Mouse (Mus musculus): ENCODE measurements around the gene Zfyve26. TPM values are rescaled to one million over a fixed set of nuclear protein-coding genes. Genes with fewer than 3 reads are reported as not detected.
A peak's percentile ranks its signal among the peaks of the same experiment; 100 is the strongest.

Zfyve26 gene
- 8.5 and 8.9 TPM in 2 replicates for polyA plus RNA-seq (2014; fragmentation: Nextera tagmentation; extraction: Ambion mirVana)

DNA sequence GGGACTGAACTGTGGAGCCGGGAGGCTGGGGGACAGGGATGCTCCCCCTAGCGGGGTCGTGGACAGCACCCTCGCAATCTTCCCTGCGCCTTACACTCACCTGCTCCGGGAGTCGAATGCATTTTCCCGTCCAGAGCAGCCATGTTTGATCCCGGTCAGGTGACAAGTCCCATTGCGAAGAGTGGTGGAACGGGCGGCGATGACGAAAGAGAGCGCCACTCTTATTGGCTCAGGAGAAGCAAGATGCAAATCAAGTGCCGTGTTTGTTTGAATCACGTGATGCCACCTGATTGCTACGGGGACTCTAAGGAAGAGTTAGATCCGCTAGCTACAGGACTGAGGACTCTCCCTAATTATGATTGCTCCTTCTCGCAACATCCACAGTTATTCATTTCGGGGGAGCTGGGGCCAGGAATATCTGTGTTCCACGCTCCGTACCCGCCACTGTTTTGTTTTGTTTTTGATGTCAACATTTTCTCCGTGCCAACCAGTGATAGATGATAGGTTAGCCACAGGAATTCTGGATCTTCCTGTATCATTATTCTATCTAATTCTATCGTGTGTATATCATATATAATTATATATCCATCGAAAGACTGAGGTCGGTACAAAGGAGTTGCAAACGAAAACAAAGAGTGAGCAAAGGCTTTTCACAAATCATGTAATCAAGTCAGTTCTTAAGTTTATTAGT lies at the start of gene Zfyve26:
TSS of gene Zfyve26 (minus strand) at position 179 of the 691 bp plus-strand sequence.
- peak within 1 kb of the TSS; percentile 61 for H3K4me3 ChIP-seq (ENCODE audit: low read depth, low read length)
- H3K4me1 ChIP-seq (ENCODE audit: control insufficient read depth, insufficient read depth, low read length): peaks cover 4% of the 10 kb centered on the region
- H3K9me3 ChIP-seq (replicated peaks; ENCODE audit: control insufficient read depth, low read length): no peaks in the 10 kb centered on the region
- H3K4me2 ChIP-seq (ENCODE audit: low read length): peak within 1 kb of the TSS; percentile 84
- no peaks in the 10 kb centered on the region for H3K27me3 ChIP-seq (replicated peaks; ENCODE audit: control insufficient read depth, insufficient read depth, low read length)
- peaks cover 8% of the 10 kb centered on the region; the same call in 1 of the 2 replicates for H3K36me3 ChIP-seq (ENCODE audit: control insufficient read depth, insufficient read depth, low read length)
- peak within 1 kb of the TSS; percentile 72 for H3K9ac ChIP-seq (ENCODE audit: low read length)
- peak; percentile 99 for DNase-seq (ENCODE audit: low spot score)
- peak within 1 kb of the TSS; percentile 40; the same call in 1 of the 2 replicates for H3K27ac ChIP-seq (ENCODE audit: low read depth, low read length)
- under 1% methylated on average over 29 of the region's 29 CpGs for WGBS
- ATAC-seq: peak; percentile 98

DNA sequence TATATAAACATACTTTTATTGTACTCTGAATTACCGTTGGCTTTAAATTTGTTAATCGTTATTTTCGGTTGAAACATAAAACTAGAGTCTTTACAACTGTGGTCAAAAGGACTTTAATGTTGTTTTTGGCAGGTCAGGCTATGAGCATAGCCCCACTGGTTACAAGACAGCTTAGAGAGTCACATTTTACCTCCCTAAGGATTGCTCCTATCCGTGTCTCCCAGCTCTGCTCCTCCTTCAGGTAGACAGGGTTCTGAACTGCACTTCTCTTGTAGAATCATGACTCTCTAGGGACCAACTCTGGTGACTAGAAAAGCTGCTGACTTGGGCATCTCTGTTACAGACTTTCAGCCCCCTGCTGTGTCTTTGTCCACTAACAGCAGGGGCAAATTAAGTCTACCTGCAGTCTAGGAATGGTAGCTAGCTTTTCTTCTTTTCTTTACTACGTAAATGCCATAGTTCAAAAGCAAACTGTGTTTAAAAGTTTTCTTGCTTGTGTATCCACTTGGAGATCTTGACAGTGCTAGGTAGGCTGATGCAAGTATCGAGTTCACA lies 45.3 kb upstream of the Zfyve26 start:
- Histone ChIP-seq H3K9me3 (replicated peaks; ENCODE audit: control insufficient read depth, low read length) (no peaks in the 10 kb centered on the region), H3K4me3 (ENCODE audit: low read depth, low read length) (no peak overlapping the region), H3K36me3 (ENCODE audit: control insufficient read depth, insufficient read depth, low read length) (no peaks in the 10 kb centered on the region), H3K27me3 (replicated peaks; ENCODE audit: control insufficient read depth, insufficient read depth, low read length) (no peaks in the 10 kb centered on the region), H3K4me1 (ENCODE audit: control insufficient read depth, insufficient read depth, low read length) (no peaks in the 10 kb centered on the region), H3K4me2 (ENCODE audit: low read length) (no peak overlapping the region), H3K27ac (ENCODE audit: low read depth, low read length) (no peak overlapping the region), H3K9ac (ENCODE audit: low read length) (no peak overlapping the region)
- ATAC-seq (no peak), DNase-seq (ENCODE audit: low spot score) (no peak)
- 49% methylated on average over 6 of the region's 6 CpGs for whole genome bisulfite sequencing

DNA sequence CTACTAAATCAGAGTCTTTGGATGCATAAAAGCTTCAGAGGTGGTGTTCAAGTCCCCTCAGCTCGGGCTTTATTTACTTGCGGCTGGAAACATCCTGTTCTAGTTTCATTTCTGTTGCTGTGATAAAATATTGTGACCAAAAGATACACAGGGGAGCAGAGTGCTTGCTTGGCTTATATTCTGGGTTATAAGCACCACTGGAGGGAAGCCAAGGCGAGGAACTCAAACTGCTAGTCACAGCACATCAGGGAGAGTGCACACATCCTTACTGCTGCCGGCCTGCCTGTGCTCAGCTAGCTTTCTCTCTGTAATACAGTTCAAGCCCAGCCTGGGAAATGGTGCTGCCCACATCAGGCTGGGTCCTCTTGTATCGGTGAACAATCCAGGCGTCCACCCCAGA lies 44.4 kb upstream of the Zfyve26 start:
- no peak overlapping the region for H3K27ac ChIP-seq (ENCODE audit: low read depth, low read length)
- no peaks in the 10 kb centered on the region for H3K4me1 ChIP-seq (ENCODE audit: control insufficient read depth, insufficient read depth, low read length)
- DNase-seq (ENCODE audit: low spot score) (no peak), ATAC-seq (no peak)
- WGBS: 81% methylated on average over 6 of the region's 6 CpGs
- no peak overlapping the region for H3K4me2 ChIP-seq (ENCODE audit: low read length)
- H3K9ac ChIP-seq (ENCODE audit: low read length): no peak overlapping the region
- no peak overlapping the region for H3K4me3 ChIP-seq (ENCODE audit: low read depth, low read length)
- no peaks in the 10 kb centered on the region for H3K27me3 ChIP-seq (replicated peaks; ENCODE audit: control insufficient read depth, insufficient read depth, low read length)
- H3K36me3 ChIP-seq (ENCODE audit: control insufficient read depth, insufficient read depth, low read length): no peaks in the 10 kb centered on the region
- no peaks in the 10 kb centered on the region for H3K9me3 ChIP-seq (replicated peaks; ENCODE audit: control insufficient read depth, low read length)

DNA sequence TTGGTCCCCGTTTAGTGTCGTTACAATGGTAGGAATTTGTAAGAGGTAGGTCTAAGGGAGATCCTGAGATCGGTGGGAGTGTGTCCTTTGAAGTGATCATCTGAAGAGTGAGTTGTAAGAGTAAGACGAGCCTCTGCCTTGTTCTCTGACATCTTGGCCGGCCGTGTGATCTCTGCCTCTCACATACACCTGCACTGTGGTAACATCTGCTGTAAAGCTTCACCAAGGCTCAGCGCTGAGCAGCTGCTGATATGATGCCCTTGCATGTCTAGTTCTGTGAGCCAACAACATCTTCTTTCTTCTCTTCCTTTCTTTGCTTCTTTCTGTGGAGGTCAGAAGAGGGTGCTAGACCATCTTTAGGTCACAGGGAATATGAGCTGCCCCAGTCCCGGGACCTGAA lies 42.7 kb upstream of the Zfyve26 start:
- H3K4me3 ChIP-seq (ENCODE audit: low read depth, low read length): no peak overlapping the region
- H3K9ac ChIP-seq (ENCODE audit: low read length): no peak overlapping the region
- H3K4me1 ChIP-seq (ENCODE audit: control insufficient read depth, insufficient read depth, low read length): no peaks in the 10 kb centered on the region
- DNase-seq (ENCODE audit: low spot score) (no peak), ATAC-seq (no peak)
- no peak overlapping the region for H3K27ac ChIP-seq (ENCODE audit: low read depth, low read length)
- no peaks in the 10 kb centered on the region for H3K27me3 ChIP-seq (replicated peaks; ENCODE audit: control insufficient read depth, insufficient read depth, low read length)
- H3K4me2 ChIP-seq (ENCODE audit: low read length): no peak overlapping the region
- no peaks in the 10 kb centered on the region for H3K36me3 ChIP-seq (ENCODE audit: control insufficient read depth, insufficient read depth, low read length)
- WGBS: 93% methylated on average over 8 of the region's 8 CpGs
- H3K9me3 ChIP-seq (replicated peaks; ENCODE audit: control insufficient read depth, low read length): no peaks in the 10 kb centered on the region

DNA sequence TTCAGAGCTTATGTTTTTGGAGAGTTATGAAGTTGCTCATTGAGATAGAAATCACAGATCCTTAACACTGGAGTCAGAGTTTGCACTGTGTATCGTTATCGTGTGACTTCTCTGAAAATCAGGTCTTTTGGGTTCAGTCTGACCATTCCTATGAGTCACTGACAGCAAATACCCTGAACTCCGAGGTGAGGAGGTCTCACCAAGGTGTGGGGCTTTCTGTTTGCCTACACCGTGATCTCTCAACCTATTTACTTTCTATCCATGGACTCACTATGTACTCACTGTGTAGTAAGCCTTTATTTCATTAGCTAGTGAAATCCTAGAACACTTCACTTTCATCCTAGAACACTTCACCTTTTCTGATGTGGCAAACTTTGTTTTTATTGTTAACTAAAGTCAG lies 35.6 kb upstream of the Zfyve26 start:
- no peak for DNase-seq (ENCODE audit: low spot score)
- Histone ChIP-seq H3K9me3 (replicated peaks; ENCODE audit: control insufficient read depth, low read length) (no peaks in the 10 kb centered on the region), H3K27me3 (replicated peaks; ENCODE audit: control insufficient read depth, insufficient read depth, low read length) (no peaks in the 10 kb centered on the region), H3K9ac (ENCODE audit: low read length) (no peak overlapping the region), H3K4me3 (ENCODE audit: low read depth, low read length) (no peak overlapping the region), H3K4me1 (ENCODE audit: control insufficient read depth, insufficient read depth, low read length) (no peaks in the 10 kb centered on the region), H3K4me2 (ENCODE audit: low read length) (no peak overlapping the region), H3K27ac (ENCODE audit: low read depth, low read length) (no peak overlapping the region), H3K36me3 (ENCODE audit: control insufficient read depth, insufficient read depth, low read length) (no peaks in the 10 kb centered on the region)
- no peak for ATAC-seq
- 89% methylated on average over 4 of the region's 4 CpGs for WGBS

DNA sequence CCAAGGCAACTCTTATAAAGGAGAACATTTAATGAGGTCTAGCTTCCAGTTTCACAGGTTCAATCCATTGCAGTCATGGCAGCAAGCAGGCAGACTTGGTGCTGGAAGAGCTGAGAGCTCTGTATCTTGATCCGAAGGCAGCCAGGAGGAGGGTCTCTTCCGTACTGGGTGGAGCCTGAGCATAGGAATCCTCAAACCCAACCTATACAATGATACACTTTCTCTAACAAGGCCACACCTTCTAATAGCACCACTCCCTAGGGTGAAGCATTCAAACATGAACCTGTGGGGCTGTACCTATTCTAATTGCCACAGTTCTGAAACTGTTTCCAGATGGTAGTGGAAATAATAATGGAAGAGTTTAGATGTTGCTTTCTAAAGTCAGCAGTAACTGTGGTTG lies 34.5 kb upstream of the Zfyve26 start:
- Histone ChIP-seq H3K27ac (ENCODE audit: low read depth, low read length) (no peak overlapping the region), H3K4me3 (ENCODE audit: low read depth, low read length) (no peak overlapping the region), H3K36me3 (ENCODE audit: control insufficient read depth, insufficient read depth, low read length) (no peaks in the 10 kb centered on the region), H3K4me2 (ENCODE audit: low read length) (no peak overlapping the region), H3K9me3 (replicated peaks; ENCODE audit: control insufficient read depth, low read length) (no peaks in the 10 kb centered on the region), H3K4me1 (ENCODE audit: control insufficient read depth, insufficient read depth, low read length) (no peaks in the 10 kb centered on the region), H3K9ac (ENCODE audit: low read length) (no peak overlapping the region), H3K27me3 (replicated peaks; ENCODE audit: control insufficient read depth, insufficient read depth, low read length) (no peaks in the 10 kb centered on the region)
- 82% methylated on average over 2 of the region's 2 CpGs for WGBS
- DNase-seq (ENCODE audit: low spot score): no peak
- no peak for ATAC-seq

DNA sequence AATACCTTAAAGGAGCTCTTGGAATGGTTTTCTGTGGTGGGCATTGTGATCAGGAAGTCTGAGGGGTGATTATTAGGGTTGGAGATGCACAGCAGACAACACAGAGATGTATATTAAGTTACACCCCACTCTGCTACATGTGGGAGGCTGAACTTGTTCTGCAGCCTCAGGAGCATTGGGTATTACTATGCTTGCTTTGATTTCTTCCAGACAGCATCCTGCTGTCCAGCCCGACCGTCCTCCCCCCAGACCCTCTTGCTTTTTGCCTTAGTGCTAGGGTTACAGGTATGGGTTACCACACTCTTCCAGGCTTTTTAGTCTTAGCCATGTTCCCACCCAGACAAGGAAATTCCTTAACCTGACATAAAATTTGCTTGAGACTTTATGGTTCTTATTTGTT lies 31.8 kb upstream of the Zfyve26 start:
- no peak overlapping the region for H3K27ac ChIP-seq (ENCODE audit: low read depth, low read length)
- H3K9me3 ChIP-seq (replicated peaks; ENCODE audit: control insufficient read depth, low read length): no peaks in the 10 kb centered on the region
- H3K9ac ChIP-seq (ENCODE audit: low read length): no peak overlapping the region
- H3K4me3 ChIP-seq (ENCODE audit: low read depth, low read length): no peak overlapping the region
- H3K4me1 ChIP-seq (ENCODE audit: control insufficient read depth, insufficient read depth, low read length): no peaks in the 10 kb centered on the region
- H3K4me2 ChIP-seq (ENCODE audit: low read length): no peak overlapping the region
- ATAC-seq (no peak), DNase-seq (ENCODE audit: low spot score) (no peak)
- H3K27me3 ChIP-seq (replicated peaks; ENCODE audit: control insufficient read depth, insufficient read depth, low read length): no peaks in the 10 kb centered on the region
- WGBS: 88% methylated on average over 2 of the region's 2 CpGs
- no peaks in the 10 kb centered on the region for H3K36me3 ChIP-seq (ENCODE audit: control insufficient read depth, insufficient read depth, low read length)

DNA sequence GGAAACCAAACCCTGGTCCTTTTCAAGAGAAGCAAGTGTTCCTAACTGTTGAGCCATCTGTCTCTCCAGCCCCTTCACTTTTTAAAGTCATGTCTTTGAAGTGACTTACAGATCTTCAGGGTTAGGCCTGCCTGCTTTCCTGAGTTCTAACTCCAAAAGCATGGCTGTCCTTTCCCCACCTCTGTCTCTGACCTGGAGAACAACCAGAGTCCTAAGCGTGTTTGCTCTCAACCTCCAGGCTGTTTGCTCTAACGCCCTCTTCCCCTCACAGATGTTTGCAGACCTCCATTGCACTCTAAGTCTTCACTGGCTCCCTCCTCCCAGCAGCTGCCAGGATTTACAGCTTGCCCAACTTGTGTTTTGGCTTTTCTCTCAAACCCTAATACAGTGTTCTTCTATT lies 30.6 kb upstream of the Zfyve26 start:
- no peak overlapping the region for H3K9ac ChIP-seq (ENCODE audit: low read length)
- no peaks in the 10 kb centered on the region for H3K9me3 ChIP-seq (replicated peaks; ENCODE audit: control insufficient read depth, low read length)
- no peak for DNase-seq (ENCODE audit: low spot score)
- no peaks in the 10 kb centered on the region for H3K36me3 ChIP-seq (ENCODE audit: control insufficient read depth, insufficient read depth, low read length)
- no peaks in the 10 kb centered on the region for H3K4me1 ChIP-seq (ENCODE audit: control insufficient read depth, insufficient read depth, low read length)
- no peak overlapping the region for H3K4me2 ChIP-seq (ENCODE audit: low read length)
- H3K4me3 ChIP-seq (ENCODE audit: low read depth, low read length): no peak overlapping the region
- H3K27me3 ChIP-seq (replicated peaks; ENCODE audit: control insufficient read depth, insufficient read depth, low read length): no peaks in the 10 kb centered on the region
- no peak overlapping the region for H3K27ac ChIP-seq (ENCODE audit: low read depth, low read length)
- 81% methylated on average over 2 of the region's 2 CpGs for WGBS
- no peak for ATAC-seq

DNA sequence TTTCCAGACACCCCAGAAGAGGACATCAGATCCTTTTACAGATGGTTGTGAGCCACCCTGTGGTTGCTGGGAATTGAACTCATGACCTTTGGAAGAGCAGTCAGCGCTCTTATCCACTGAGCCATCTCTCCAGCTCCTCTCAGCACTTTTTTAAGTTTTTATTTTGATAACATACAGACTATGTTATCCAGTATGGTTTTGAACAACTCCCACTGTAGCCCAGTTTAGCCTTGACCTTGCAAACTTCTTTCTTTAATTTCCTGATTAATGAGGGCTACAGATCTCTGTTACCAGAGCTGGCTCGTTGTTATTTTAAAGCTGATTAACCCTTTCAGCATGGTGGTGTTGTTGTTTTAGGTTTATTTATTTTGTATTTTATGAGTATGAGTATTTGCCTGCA lies 30.1 kb upstream of the Zfyve26 start:
- DNase-seq (ENCODE audit: low spot score) (no peak), ATAC-seq (no peak)
- Histone ChIP-seq H3K4me3 (ENCODE audit: low read depth, low read length) (no peak overlapping the region), H3K4me1 (ENCODE audit: control insufficient read depth, insufficient read depth, low read length) (no peaks in the 10 kb centered on the region), H3K36me3 (ENCODE audit: control insufficient read depth, insufficient read depth, low read length) (no peaks in the 10 kb centered on the region), H3K27ac (ENCODE audit: low read depth, low read length) (no peak overlapping the region), H3K27me3 (replicated peaks; ENCODE audit: control insufficient read depth, insufficient read depth, low read length) (no peaks in the 10 kb centered on the region), H3K9ac (ENCODE audit: low read length) (no peak overlapping the region), H3K9me3 (replicated peaks; ENCODE audit: control insufficient read depth, low read length) (no peaks in the 10 kb centered on the region), H3K4me2 (ENCODE audit: low read length) (no peak overlapping the region)
- 68% methylated on average over 2 of the region's 2 CpGs for WGBS
